Mouse (Mus musculus) brain, adult 2 months (tissue): ENCODE results near the gene Gm4763.
A peak's percentile ranks its signal among the peaks of the same experiment; 100 is the strongest.
"Not testable (repeated sequence)": the region's sequence is repeated elsewhere in the genome, so short reads cannot be mapped to it uniquely, and the experiment has no call there.

Source experiments
- DNase-seq: peaks from one replicate; pipeline ENCODE4 v3.0.0; 2011; ENCODE audit warnings: low read depth, low spot score

Gene Gm4763

GRCm38 (mm10) chr7:24726808-24727207 lies at the start of gene Gm4763:
Gene Gm4763 (minus strand): TSS chr7:24726908.
- not testable (repeated sequence) for DNase-seq

GRCm38 (mm10) chr7:24776145-24776544 lies 49.4 kb upstream of the Gm4763 start:
- DNase-seq, result no peak

GRCm38 (mm10) chr7:24773942-24774535 lies 47.3 kb upstream of the Gm4763 start:
- DNase-seq, result no peak

- DNase-seq, result no peak
Measured at GRCm38 (mm10) chr7:24771361-24771760, 44.7 kb upstream of the Gm4763 start.

GRCm38 (mm10) chr7:24762574-24762973 lies 35.9 kb upstream of the Gm4763 start:
- no peak for DNase-seq

- no peak for DNase-seq
Measured at GRCm38 (mm10) chr7:24761161-24761560, 34.5 kb upstream of the Gm4763 start.

GRCm38 (mm10) chr7:24760211-24760610 lies 33.5 kb upstream of the Gm4763 start, which contains the start of gene Cd177:
Gene Cd177 (minus strand): TSS chr7:24760311.
- no peak for DNase-seq

GRCm38 (mm10) chr7:24758520-24758919 lies 31.8 kb upstream of the Gm4763 start:
- DNase-seq, result no peak

- no peak for DNase-seq
Measured at GRCm38 (mm10) chr7:24753476-24753875, 26.8 kb upstream of the Gm4763 start.

GRCm38 (mm10) chr7:24751610-24752009 lies 24.9 kb upstream of the Gm4763 start:
- no peak for DNase-seq

GRCm38 (mm10) chr7:24750695-24751094 lies 24.0 kb upstream of the Gm4763 start:
- no peak for DNase-seq

GRCm38 (mm10) chr7:24735970-24736670 lies 9.4 kb upstream of the Gm4763 start:
- DNase-seq, result no peak

GRCm38 (mm10) chr7:24715039-24715438 lies 11.7 kb downstream of the Gm4763 start:
- DNase-seq, result peak; percentile 23

GRCm38 (mm10) chr7:24708832-24709292 lies 17.8 kb downstream of the Gm4763 start, which contains the start of gene BC049730:
Gene BC049730 (plus strand): TSS chr7:24709242.
- no peak for DNase-seq

- not testable (repeated sequence) for DNase-seq
Measured at GRCm38 (mm10) chr7:24702841-24703240, 23.9 kb downstream of the Gm4763 start.

- not testable (repeated sequence) for DNase-seq
Measured at GRCm38 (mm10) chr7:24697891-24698290, 28.8 kb downstream of the Gm4763 start.

GRCm38 (mm10) chr7:24692693-24693092 lies 34.0 kb downstream of the Gm4763 start:
- not testable (repeated sequence) for DNase-seq

- not testable (repeated sequence) for DNase-seq
Measured at GRCm38 (mm10) chr7:24687519-24687918, 39.2 kb downstream of the Gm4763 start.

- DNase-seq, result not testable (repeated sequence)
Measured at GRCm38 (mm10) chr7:24684121-24684520, 42.6 kb downstream of the Gm4763 start.

GRCm38 (mm10) chr7:24676575-24676974 lies 50.1 kb downstream of the Gm4763 start, which contains the start of gene Tex101:
Gene Tex101 (minus strand): TSS chr7:24676675.
- DNase-seq, result no peak

GRCm38 (mm10) chr7:24671944-24672439 lies 54.7 kb downstream of the Gm4763 start:
- no peak for DNase-seq
